Mouse (Mus musculus) liver, embryonic 14.5 days (tissue): ENCODE data around the gene Inpp4b. TPM values are rescaled to one million over a fixed set of nuclear protein-coding genes. Genes with fewer than 3 reads are reported as not detected.
"Not testable (repeated sequence)": the region's sequence is repeated elsewhere in the genome, so short reads cannot be mapped to it uniquely, and the experiment has no call there.

ENCODE experiments used
- ATAC-seq: fragments of 200-750 bp; cut with Nextera tagmentation; 2 replicates; pipeline ENCODE4 v1.8.0; 2017; ENCODE audit warnings: moderate number of reproducible peaks, mild to moderate bottlenecking, moderate library complexity; ENCODE audit not compliant: insufficient read depth
- DNase-seq, 3 experiments: peaks; one replicate each; pipeline ENCODE4 v3.0.0-alpha.2; 2012 to 2013; ENCODE audit warnings: low read depth in 3 of 3, low spot score in 3 of 3
- H3K27ac ChIP-seq: fragments of 300-500 bp; sonication (generic); 2 replicates; pipeline ENCODE4 v1.5.1; 2014; ENCODE audit warnings: moderate library complexity, mild to moderate bottlenecking, control low read depth, inconsistent platforms
- H3K27me3 ChIP-seq: fragments of 300-500 bp; sonication (generic); 2 replicates; pipeline ENCODE4 v1.6.1; 2014; ENCODE audit warnings: mild to moderate bottlenecking, low read length, moderate library complexity; ENCODE audit not compliant: control insufficient read depth, insufficient read depth
- H3K36me3 ChIP-seq: fragments of 300-500 bp; sonication (generic); replicated peaks from 2 replicates; pipeline ENCODE4 v1.6.1; 2014; ENCODE audit warnings: low read depth; ENCODE audit not compliant: control insufficient read depth, insufficient read depth
- H3K4me1 ChIP-seq, 2 experiments: fragments of 200-500 bp in 1 of 2; fragments of 300-500 bp in 1 of 2; sonication (generic) in 1 of 2; replicated peaks; 2 replicates each; pipeline ENCODE4 v1.6.1; 2012 to 2014; ENCODE audit warnings: antibody characterized with exemption in 1 of 2, inconsistent platforms in 1 of 2, low read length in 1 of 2; ENCODE audit not compliant: control insufficient read depth in 2 of 2, insufficient read depth in 2 of 2
- H3K4me2 ChIP-seq: fragments of 300-500 bp; sonication (generic); 2 replicates; pipeline ENCODE4 v1.6.1; 2014; ENCODE audit warnings: low read depth, mild to moderate bottlenecking, control low read depth, moderate library complexity
- H3K4me3 ChIP-seq, 2 experiments: fragments of 200-500 bp in 1 of 2; fragments of 300-500 bp in 1 of 2; sonication (generic) in 1 of 2; 2 replicates each; pipeline ENCODE4 v1.5.1; 2012 to 2014; ENCODE audit warnings: low read depth in 2 of 2, low read length in 2 of 2, mild to moderate bottlenecking in 2 of 2, control low read depth in 1 of 2, inconsistent platforms in 1 of 2, moderate library complexity in 1 of 2; ENCODE audit not compliant: insufficient read depth in 1 of 2
- H3K9ac ChIP-seq: fragments of 300-500 bp; sonication (generic); replicated peaks from 2 replicates; pipeline ENCODE4 v1.6.1; 2014; ENCODE audit warnings: mild to moderate bottlenecking, control low read depth, moderate library complexity
- H3K9me3 ChIP-seq: fragments of 300-500 bp; sonication (generic); 2 replicates; pipeline ENCODE4 v1.6.1; 2016; ENCODE audit warnings: low read length, mixed read lengths; ENCODE audit not compliant: control insufficient read depth
- CTCF ChIP-seq: IDR thresholded peaks from 2 replicates; pipeline ENCODE4 v1.5.1; 2016; ENCODE audit warnings: antibody characterized with exemption, low read depth, control low read depth
- EP300 ChIP-seq: IDR thresholded peaks from 2 replicates; pipeline ENCODE4 v1.6.1; 2016; ENCODE audit warnings: antibody characterized with exemption, low read depth
- WGBS: fragments of 180-500 bp; shearing (Covaris S2); extraction: QIAGEN DNeasy Blood & Tissue Kit; methylation state at CpG from one replicate; pipeline ENCODE4 v1.1.7; 2014; ENCODE audit not compliant: insufficient replicate concordance; 5-methylcytosine and 5-hydroxymethylcytosine counted together
- polyA plus RNA-seq, 2 experiments: library from polyadenylated mRNA; depleted of rRNA in 1 of 2; stranded (reverse) in 1 of 2; unstranded in 1 of 2; fragments of >200 nt; fragmentation: Nextera tagmentation in 1 of 2; extraction: Ambion mirVana in 1 of 2; gene quantifications; 2 replicates each; pipeline versions ENCODE4 v1.2.1 to v1.2.3; 2012 to 2014

Gene Inpp4b
- polyA plus RNA-seq, 2 experiments, result 0.25 to 1.8 TPM

DNA sequence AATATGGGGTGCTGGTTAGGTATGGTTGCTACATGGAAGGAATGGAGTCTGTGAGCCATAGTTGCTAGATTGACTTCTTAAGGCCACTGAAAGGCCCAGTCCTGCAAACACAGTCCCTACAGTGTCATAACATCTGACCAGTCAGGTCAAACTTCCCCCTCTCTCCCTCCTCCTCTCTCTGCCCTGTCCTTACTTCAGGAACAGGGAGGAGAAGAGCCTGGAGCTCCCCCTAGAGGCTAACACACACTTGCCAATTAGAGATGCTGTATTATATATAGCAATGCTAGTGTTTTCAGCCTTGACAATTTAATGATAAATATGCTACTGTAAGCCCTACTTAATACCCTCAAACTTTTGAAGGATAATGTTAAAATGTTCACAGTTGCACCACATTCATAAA lies 464.4 kb downstream of the Inpp4b start:
- TF ChIP-seq EP300 (no peak), CTCF (peak; percentile 80)
- no peaks in the 10 kb centered on the region for H3K4me1 ChIP-seq
- no peak overlapping the region for H3K9ac ChIP-seq
- no peaks in the 10 kb centered on the region for H3K9me3 ChIP-seq
- ATAC-seq (peak; percentile 73), DNase-seq (peak; percentile 32 to 53 (median 50))
- H3K27ac ChIP-seq, result no peak overlapping the region
- H3K27me3 ChIP-seq, result no peaks in the 10 kb centered on the region
- H3K4me3 ChIP-seq, result no peak overlapping the region
- H3K4me2 ChIP-seq, result no peak overlapping the region
- H3K36me3 ChIP-seq, result no peaks in the 10 kb centered on the region

DNA sequence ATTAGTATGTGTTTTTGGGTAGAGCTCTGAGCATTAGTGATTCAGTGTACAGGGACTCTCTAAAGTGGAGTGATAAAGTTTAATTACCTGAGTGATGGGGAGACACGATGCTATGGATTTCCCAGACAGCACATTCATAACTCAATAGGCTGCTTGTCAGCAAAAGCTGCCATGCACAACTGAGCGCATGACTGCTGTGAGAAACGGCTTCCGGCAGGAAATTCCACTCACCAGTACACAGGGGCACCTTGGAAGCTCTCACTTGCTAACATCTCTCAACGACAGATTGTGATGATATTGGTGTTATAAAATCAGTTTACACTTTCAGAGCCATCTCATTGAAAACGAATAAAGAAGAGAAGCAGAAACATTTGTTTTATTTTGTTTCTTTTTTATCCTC lies 465.2 kb downstream of the Inpp4b start:
- no peak overlapping the region for H3K27ac ChIP-seq
- DNase-seq (no peak), ATAC-seq (no peak)
- no peak for TF ChIP-seq CTCF
- no peak for TF ChIP-seq EP300
- WGBS, result 43% methylated on average over 6 of the region's 6 CpGs
- H3K27me3 ChIP-seq, result no peaks in the 10 kb centered on the region
- no peak overlapping the region for H3K4me3 ChIP-seq
- H3K9me3 ChIP-seq, result no peaks in the 10 kb centered on the region
- no peaks in the 10 kb centered on the region for H3K4me1 ChIP-seq
- no peak overlapping the region for H3K9ac ChIP-seq
- H3K36me3 ChIP-seq, result no peaks in the 10 kb centered on the region
- H3K4me2 ChIP-seq, result no peak overlapping the region

DNA sequence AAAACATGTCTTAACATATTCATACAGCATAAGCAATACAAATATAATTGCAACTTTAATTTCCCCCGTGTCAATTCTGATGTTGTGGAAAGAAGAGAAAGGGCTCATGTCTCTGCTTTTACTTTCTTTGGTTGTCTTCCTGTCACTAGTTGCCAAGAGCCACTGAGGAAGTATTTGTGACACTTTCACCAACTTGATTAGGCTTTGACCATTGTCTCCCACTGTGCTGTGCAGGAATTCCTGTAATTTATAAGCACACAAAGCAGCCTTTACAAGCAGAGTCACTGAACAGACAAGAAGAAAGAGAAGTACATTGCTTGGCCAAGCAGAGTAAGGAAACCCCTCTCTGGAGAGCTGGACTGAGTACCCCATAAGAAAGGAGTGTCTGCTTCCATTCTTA lies 466.1 kb downstream of the Inpp4b start:
- Histone ChIP-seq H3K27ac (no peak overlapping the region), H3K4me2 (no peak overlapping the region), H3K36me3 (no peaks in the 10 kb centered on the region), H3K4me3 (no peak overlapping the region), H3K9ac (no peak overlapping the region), H3K9me3 (no peaks in the 10 kb centered on the region), H3K27me3 (no peaks in the 10 kb centered on the region), H3K4me1 (no peaks in the 10 kb centered on the region)
- no peak for DNase-seq
- ATAC-seq, result no peak
- 36% methylated on average over 1 of the region's 1 CpGs for WGBS
- TF ChIP-seq CTCF (no peak), EP300 (no peak)

DNA sequence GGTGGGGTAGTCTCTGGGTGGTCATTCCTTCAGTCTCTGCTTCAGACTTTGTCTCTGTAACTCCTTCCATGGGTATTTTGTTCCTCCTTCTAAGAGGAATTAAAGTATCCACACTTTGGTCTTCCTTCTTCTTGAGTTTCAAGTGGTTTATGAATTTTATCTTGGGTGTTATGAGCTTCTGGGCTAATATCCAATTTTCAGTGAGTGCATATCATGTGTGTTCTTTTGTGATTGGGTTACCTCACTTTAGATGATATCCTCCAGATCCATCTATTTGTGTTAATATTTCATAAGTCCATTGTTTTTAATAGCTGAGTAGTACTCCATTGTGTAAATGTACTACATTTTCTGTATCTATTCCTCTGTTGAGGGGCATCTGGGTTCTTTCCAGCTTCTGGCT lies 467.1 kb downstream of the Inpp4b start:
- not testable (repeated sequence) for H3K4me1 ChIP-seq, H3K36me3 ChIP-seq, H3K27ac ChIP-seq, H3K4me3 ChIP-seq, H3K4me2 ChIP-seq, ATAC-seq, H3K9me3 ChIP-seq, H3K9ac ChIP-seq, H3K27me3 ChIP-seq, DNase-seq

DNA sequence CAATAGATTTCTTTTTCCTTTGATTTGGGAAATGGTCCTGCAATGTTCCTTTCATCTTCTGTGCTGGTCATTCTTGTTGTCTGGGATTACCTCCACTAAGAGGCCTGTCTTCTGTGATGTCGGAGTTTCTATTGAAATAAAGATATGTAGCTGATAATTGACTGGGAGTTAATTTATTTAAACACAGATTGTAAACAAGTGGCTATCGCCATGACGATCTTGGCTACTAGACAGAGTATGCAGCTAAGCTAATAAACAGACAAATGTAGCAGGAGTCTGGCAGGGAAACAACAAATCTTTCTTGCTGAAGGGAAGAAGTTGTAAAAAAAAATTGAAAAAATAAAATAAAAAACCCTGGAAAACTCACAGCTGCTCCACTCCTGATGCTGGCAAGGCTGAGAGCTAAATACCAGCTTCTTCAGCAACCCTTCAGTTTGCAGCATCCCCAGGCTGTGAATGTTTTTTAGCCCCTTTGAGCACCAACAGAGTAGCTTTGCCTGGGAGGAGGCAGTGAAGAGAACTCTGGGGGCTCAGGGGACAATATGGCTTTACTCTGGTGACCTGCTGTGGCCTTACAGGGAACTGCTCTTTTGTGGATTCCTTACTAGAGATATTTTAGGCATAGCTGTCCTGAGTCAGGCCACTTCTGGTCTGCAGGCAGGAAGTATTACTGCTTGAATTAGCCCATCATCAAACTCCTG lies 469.8 kb downstream of the Inpp4b start:
- Histone ChIP-seq H3K4me3 (no peak overlapping the region), H3K36me3 (no peaks in the 10 kb centered on the region), H3K9me3 (no peaks in the 10 kb centered on the region), H3K27ac (no peak overlapping the region), H3K4me1 (no peaks in the 10 kb centered on the region), H3K27me3 (no peaks in the 10 kb centered on the region), H3K4me2 (no peak overlapping the region), H3K9ac (no peak overlapping the region)
- DNase-seq (no peak), ATAC-seq (no peak)
- 46% methylated on average over 3 of the region's 3 CpGs for WGBS
- TF ChIP-seq EP300 (no peak), CTCF (no peak)
